Mouse (Mus musculus) left cerebral cortex, adult 8-10 months (tissue): ENCODE data around the gene Kcnn4. TPM values are rescaled to one million over a fixed set of nuclear protein-coding genes. Genes with fewer than 3 reads are reported as not detected.

Source experiments
- DNase-seq, 2 experiments: peaks; one replicate each; pipeline ENCODE4 v3.0.0; 2022; ENCODE audit warnings: low spot score in 2 of 2
- total RNA-seq, 4 experiments: library from RNA; stranded (reverse); gene quantifications; 2 replicates each; pipeline ENCODE4 v1.2.4; 2022

The Kcnn4 gene
- total RNA-seq = 1 to 10 TPM in 1 of 4 experiments, under 1 TPM in 3; 0.50 to 1.0 (median 0.53) TPM

- no peak for DNase-seq
Observed at GRCm38 (mm10) chr7:24369731-24370541, at the start of gene Kcnn4. Kcnn4 (plus strand) TSS chr7:24370263.

GRCm38 (mm10) chr7:24322593-24322992, 47.5 kb upstream of the Kcnn4 start:
- DNase-seq = no peak

- DNase-seq = no peak
Observed at GRCm38 (mm10) chr7:24325197-24325596, 44.9 kb upstream of the Kcnn4 start.

- peak; percentile 34 to 63 for DNase-seq
Observed at GRCm38 (mm10) chr7:24325675-24326128, 44.4 kb upstream of the Kcnn4 start.

- no peak for DNase-seq
Observed at GRCm38 (mm10) chr7:24326273-24327135, 43.6 kb upstream of the Kcnn4 start.

- DNase-seq = no peak
Observed at GRCm38 (mm10) chr7:24327281-24327975, 42.6 kb upstream of the Kcnn4 start.

- no peak for DNase-seq
Observed at GRCm38 (mm10) chr7:24333304-24333986, 36.6 kb upstream of the Kcnn4 start, which contains the start of gene Tescl. Tescl (minus strand) TSS chr7:24333936.

- DNase-seq = peak in 1 of 2 experiments; percentile 66
Observed at GRCm38 (mm10) chr7:24335699-24336309, 34.3 kb upstream of the Kcnn4 start.

GRCm38 (mm10) chr7:24338241-24338640, 31.8 kb upstream of the Kcnn4 start:
- DNase-seq = no peak

- peak in 1 of 2 experiments; percentile 34 for DNase-seq
Observed at GRCm38 (mm10) chr7:24343701-24344272, 26.3 kb upstream of the Kcnn4 start.

- DNase-seq = no peak
Observed at GRCm38 (mm10) chr7:24346444-24346843, 23.6 kb upstream of the Kcnn4 start.

GRCm38 (mm10) chr7:24348896-24349295, 21.2 kb upstream of the Kcnn4 start, which contains the start of gene Lypd5:
Lypd5 (plus strand) TSS chr7:24349196.
- no peak for DNase-seq

- DNase-seq = no peak
Observed at GRCm38 (mm10) chr7:24355646-24356045, 14.4 kb upstream of the Kcnn4 start.

- DNase-seq = no peak
Observed at GRCm38 (mm10) chr7:24356081-24356480, 14.0 kb upstream of the Kcnn4 start.

- no peak for DNase-seq
Observed at GRCm38 (mm10) chr7:24357899-24358298, 12.2 kb upstream of the Kcnn4 start.

- DNase-seq = no peak
Observed at GRCm38 (mm10) chr7:24359269-24359668, 10.8 kb upstream of the Kcnn4 start.

GRCm38 (mm10) chr7:24361001-24361400, 9.1 kb upstream of the Kcnn4 start:
- DNase-seq = no peak

GRCm38 (mm10) chr7:24363228-24363627, 6.8 kb upstream of the Kcnn4 start:
- DNase-seq = no peak

- peak; percentile 54 to 88 for DNase-seq
Observed at GRCm38 (mm10) chr7:24364827-24365226, 5.2 kb upstream of the Kcnn4 start.
